Mouse (Mus musculus) embryonic facial prominence, embryonic 10.5 days (tissue): Measurements from ENCODE around the gene Rcor3. TPM values are rescaled to one million over a fixed set of nuclear protein-coding genes. Genes with fewer than 3 reads are reported as not detected.

Experiments used
- DNase-seq: peaks from one replicate; pipeline ENCODE4 v3.0.0-alpha.2; 2017; ENCODE audit warnings: low spot score
- H3K27ac ChIP-seq: fragments of 300-500 bp; sonication (generic); replicated peaks from 2 replicates; pipeline ENCODE4 v1.5.1; 2016; ENCODE audit warnings: mild to moderate bottlenecking
- H3K27me3 ChIP-seq: fragments of 300-500 bp; sonication (generic); replicated peaks from 2 replicates; pipeline ENCODE4 v1.6.1; 2016; ENCODE audit warnings: low read depth, mild to moderate bottlenecking; ENCODE audit not compliant: poor library complexity, severe bottlenecking
- H3K36me3 ChIP-seq: fragments of 300-500 bp; sonication (generic); replicated peaks from 2 replicates; pipeline ENCODE4 v1.6.1; 2016; ENCODE audit warnings: mild to moderate bottlenecking, moderate library complexity
- H3K4me1 ChIP-seq: fragments of 300-500 bp; sonication (generic); 2 replicates; pipeline ENCODE4 v1.6.1; 2016
- H3K4me3 ChIP-seq: fragments of 300-500 bp; sonication (generic); 2 replicates; pipeline ENCODE4 v1.5.1; 2016; ENCODE audit warnings: mild to moderate bottlenecking, moderate library complexity
- H3K9me3 ChIP-seq: fragments of 300-500 bp; sonication (generic); 2 replicates; pipeline ENCODE4 v1.6.1; 2016; ENCODE audit warnings: mild to moderate bottlenecking
- WGBS: fragments of 180-500 bp; shearing (Covaris S2); methylation state at CpG from one replicate; pipeline ENCODE4 v1.1.7; 2016; 5-methylcytosine and 5-hydroxymethylcytosine counted together
- polyA plus RNA-seq: library from polyadenylated mRNA; unstranded; fragments of >200 nt; fragmentation: Nextera tagmentation; extraction: Ambion mirVana; gene quantifications from 2 replicates; pipeline ENCODE4 v1.2.1, GENCODE M21; 2016

Rcor3 gene
- polyA plus RNA-seq, 1 experiment from 2014 or later = 15.0 TPM

- WGBS = 71% methylated on average over 11 of the region's 11 CpGs
- H3K36me3 ChIP-seq = no peaks in the 10 kb centered on the region
- peaks cover 33% of the 10 kb centered on the region for H3K27me3 ChIP-seq
- no peak overlapping the region for H3K27ac ChIP-seq
- no peaks in the 10 kb centered on the region for H3K9me3 ChIP-seq
- DNase-seq = peak; percentile 8
- H3K4me1 ChIP-seq = peaks cover 29% of the 10 kb centered on the region
- 0 out of 2 replicates have a peak overlapping the region, but pooled peaks have one; percentile 2 for H3K4me3 ChIP-seq
Observed at GRCm38 (mm10) chr1:192090689-192091567, 46.9 kb downstream of the Rcor3 start.

GRCm38 (mm10) chr1:192090281-192090680 is 47.6 kb downstream of the Rcor3 start:
- peaks cover 33% of the 10 kb centered on the region for H3K27me3 ChIP-seq
- no peak overlapping the region for H3K27ac ChIP-seq
- 87% methylated on average over 3 of the region's 3 CpGs for WGBS
- peaks cover 29% of the 10 kb centered on the region for H3K4me1 ChIP-seq
- H3K9me3 ChIP-seq = no peaks in the 10 kb centered on the region
- no peaks in the 10 kb centered on the region for H3K36me3 ChIP-seq
- no peak for DNase-seq
- no peak overlapping the region for H3K4me3 ChIP-seq

- WGBS = 60% methylated on average over 9 of the region's 9 CpGs
Observed at GRCm38 (mm10) chr1:192089208-192090166, 48.4 kb downstream of the Rcor3 start.

GRCm38 (mm10) chr1:192088011-192088410 is 49.9 kb downstream of the Rcor3 start:
- no peak overlapping the region for H3K27ac ChIP-seq
- no peak for DNase-seq
- H3K4me3 ChIP-seq = no peak overlapping the region
- H3K36me3 ChIP-seq = no peaks in the 10 kb centered on the region
- WGBS = 63% methylated on average over 4 of the region's 4 CpGs
- H3K9me3 ChIP-seq = no peaks in the 10 kb centered on the region
- peaks cover 29% of the 10 kb centered on the region for H3K4me1 ChIP-seq
- H3K27me3 ChIP-seq = peaks cover 30% of the 10 kb centered on the region

More at GRCm38 (mm10) chr1:192089208-192090166, 48.4 kb downstream of the Rcor3 start:
- H3K36me3 ChIP-seq = no peaks in the 10 kb centered on the region
- peaks cover 29% of the 10 kb centered on the region for H3K4me1 ChIP-seq
- no peak for DNase-seq
- peaks cover 33% of the 10 kb centered on the region for H3K27me3 ChIP-seq
- no peak overlapping the region for H3K27ac ChIP-seq
- no peaks in the 10 kb centered on the region for H3K9me3 ChIP-seq
- no peak overlapping the region for H3K4me3 ChIP-seq

- Histone ChIP-seq H3K27me3 (peaks cover 30% of the 10 kb centered on the region), H3K4me1 (peaks cover 29% of the 10 kb centered on the region), H3K9me3 (no peaks in the 10 kb centered on the region)
Observed at GRCm38 (mm10) chr1:192087098-192087497, 50.8 kb downstream of the Rcor3 start.

GRCm38 (mm10) chr1:192086279-192087037 is 51.4 kb downstream of the Rcor3 start:
- 87% methylated on average over 12 of the region's 12 CpGs for WGBS
- no peaks in the 10 kb centered on the region for H3K36me3 ChIP-seq
- no peak overlapping the region for H3K27ac ChIP-seq
- H3K27me3 ChIP-seq = peaks cover 27% of the 10 kb centered on the region
- no peak for DNase-seq
- no peak overlapping the region for H3K4me3 ChIP-seq
- peaks cover 23% of the 10 kb centered on the region for H3K4me1 ChIP-seq
- H3K9me3 ChIP-seq = peaks cover 5% of the 10 kb centered on the region

More at GRCm38 (mm10) chr1:192087098-192087497, 50.8 kb downstream of the Rcor3 start:
- DNase-seq = no peak
- H3K4me3 ChIP-seq = no peak overlapping the region
- H3K27ac ChIP-seq = no peak overlapping the region
- no peaks in the 10 kb centered on the region for H3K36me3 ChIP-seq
- WGBS = 76% methylated on average over 4 of the region's 4 CpGs

- 92% methylated on average over 10 of the region's 10 CpGs for WGBS
- no peak overlapping the region for H3K27ac ChIP-seq
- no peak overlapping the region for H3K4me3 ChIP-seq
- H3K36me3 ChIP-seq = no peaks in the 10 kb centered on the region
- DNase-seq = no peak
- H3K9me3 ChIP-seq = peaks cover 13% of the 10 kb centered on the region
- peaks cover 14% of the 10 kb centered on the region for H3K27me3 ChIP-seq
- H3K4me1 ChIP-seq = peaks cover 14% of the 10 kb centered on the region
Observed at GRCm38 (mm10) chr1:192085218-192085617, 52.6 kb downstream of the Rcor3 start.

- no peak overlapping the region for H3K4me3 ChIP-seq
- peaks cover 10% of the 10 kb centered on the region for H3K4me1 ChIP-seq
- H3K27me3 ChIP-seq = no peaks in the 10 kb centered on the region
- H3K9me3 ChIP-seq = peaks cover 13% of the 10 kb centered on the region
- WGBS = 74% methylated on average over 1 of the region's 1 CpGs
- H3K27ac ChIP-seq = no peak overlapping the region
- no peaks in the 10 kb centered on the region for H3K36me3 ChIP-seq
- DNase-seq = no peak
Observed at GRCm38 (mm10) chr1:192082646-192083045, 55.2 kb downstream of the Rcor3 start.

- Histone ChIP-seq H3K9me3 (peaks cover 13% of the 10 kb centered on the region), H3K27me3 (no peaks in the 10 kb centered on the region), H3K4me3 (no peak overlapping the region), H3K36me3 (no peaks in the 10 kb centered on the region), H3K27ac (no peak overlapping the region), H3K4me1 (peaks cover 2% of the 10 kb centered on the region; the same call in 1 of the 2 replicates)
- WGBS = 90% methylated on average over 2 of the region's 2 CpGs
- no peak for DNase-seq
Observed at GRCm38 (mm10) chr1:192081129-192081528, 56.7 kb downstream of the Rcor3 start.

GRCm38 (mm10) chr1:192079121-192079520 is 58.7 kb downstream of the Rcor3 start:
- 86% methylated on average over 1 of the region's 1 CpGs for WGBS

GRCm38 (mm10) chr1:192078406-192078805 is 59.5 kb downstream of the Rcor3 start:
- DNase-seq = no peak
- Histone ChIP-seq H3K4me3 (no peak overlapping the region), H3K27me3 (no peaks in the 10 kb centered on the region), H3K36me3 (no peaks in the 10 kb centered on the region), H3K27ac (no peak overlapping the region), H3K4me1 (peaks cover 9% of the 10 kb centered on the region), H3K9me3 (peaks cover 13% of the 10 kb centered on the region)
- WGBS = 40% methylated on average over 3 of the region's 3 CpGs

More at GRCm38 (mm10) chr1:192079121-192079520, 58.7 kb downstream of the Rcor3 start:
- H3K4me1 ChIP-seq = peaks cover 8% of the 10 kb centered on the region
- peaks cover 13% of the 10 kb centered on the region for H3K9me3 ChIP-seq
- H3K4me3 ChIP-seq = no peak overlapping the region
- no peak for DNase-seq
- no peaks in the 10 kb centered on the region for H3K36me3 ChIP-seq
- no peak overlapping the region for H3K27ac ChIP-seq
- H3K27me3 ChIP-seq = no peaks in the 10 kb centered on the region
